Mouse (Mus musculus) E14TG2a.4 (cell line): ENCODE results near the gene Tle6.

Source experiments
- CTCF ChIP-seq: conservative IDR thresholded peaks from 2 replicates; pipeline ENCODE4 v1.5.1; 2014; ENCODE audit warnings: low read length
- POU5F1 ChIP-seq: IDR thresholded peaks from 2 replicates; pipeline ENCODE4 v1.6.1; 2014; ENCODE audit warnings: low read length, borderline replicate concordance

DNA sequence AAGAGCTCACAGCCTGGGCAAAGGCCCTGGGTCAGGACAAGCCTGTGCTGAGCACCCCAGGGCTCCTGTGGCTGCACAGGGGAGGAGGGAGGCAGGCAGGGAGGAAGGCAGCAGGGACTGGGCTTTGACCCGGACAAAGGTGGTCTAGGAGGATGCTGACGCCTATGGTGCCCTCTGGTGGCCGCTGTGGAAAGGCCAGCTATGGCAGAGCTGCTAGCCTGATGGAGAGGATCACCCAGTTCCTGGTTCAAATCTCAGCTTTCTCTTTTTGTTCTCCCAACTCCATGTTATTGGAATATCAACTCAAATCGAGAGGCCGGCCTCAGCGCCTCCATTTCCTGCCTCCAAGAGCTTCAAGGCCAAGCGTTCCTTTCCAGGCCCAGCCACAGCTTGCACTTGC, 50.6 kb downstream of the Tle6 start:
- TF ChIP-seq CTCF (peak; percentile 91), POU5F1 (no peak)
